Mouse (Mus musculus) neural tube, embryonic 11.5 days (tissue): ENCODE measurements around the gene Uqcrq. TPM values are rescaled to one million over a fixed set of nuclear protein-coding genes. Genes with fewer than 3 reads are reported as not detected.

ENCODE experiments used
- ATAC-seq: fragments of 200-750 bp; cut with Nextera tagmentation; 2 replicates; pipeline ENCODE4 v1.8.0; 2017; ENCODE audit warnings: moderate number of reproducible peaks, mild to moderate bottlenecking, moderate TSS enrichment, moderate library complexity; ENCODE audit not compliant: insufficient read depth, low FRiP score, low TSS enrichment
- DNase-seq: peaks from one replicate; pipeline ENCODE4 v3.0.0-alpha.2; 2015; ENCODE audit warnings: low spot score
- H3K27ac ChIP-seq: fragments of 300-500 bp; sonication (generic); 2 replicates; pipeline ENCODE4 v1.5.1; 2014; ENCODE audit warnings: low read depth, mild to moderate bottlenecking, low read length
- H3K27me3 ChIP-seq: fragments of 300-500 bp; sonication (generic); 2 replicates; pipeline ENCODE4 v1.6.1; 2014; ENCODE audit warnings: mild to moderate bottlenecking, low read length, mixed read lengths; ENCODE audit not compliant: control insufficient read depth, insufficient read depth
- H3K36me3 ChIP-seq: fragments of 300-500 bp; sonication (generic); 2 replicates; pipeline ENCODE4 v1.6.1; 2014; ENCODE audit warnings: mild to moderate bottlenecking, low read length, moderate library complexity, mixed read lengths; ENCODE audit not compliant: control insufficient read depth, insufficient read depth
- H3K4me1 ChIP-seq: fragments of 300-500 bp; sonication (generic); 2 replicates; pipeline ENCODE4 v1.6.1; 2014; ENCODE audit warnings: low read length, mixed read lengths; ENCODE audit not compliant: control insufficient read depth, insufficient read depth
- H3K4me2 ChIP-seq: fragments of 300-500 bp; sonication (generic); 2 replicates; pipeline ENCODE4 v1.6.1; 2014; ENCODE audit warnings: low read depth, mild to moderate bottlenecking, moderate library complexity
- H3K4me3 ChIP-seq: fragments of 300-500 bp; sonication (generic); 2 replicates; pipeline ENCODE4 v1.5.1; 2014; ENCODE audit warnings: low read depth, low read length
- H3K9ac ChIP-seq: fragments of 300-500 bp; sonication (generic); 2 replicates; pipeline ENCODE4 v1.6.1; 2014; ENCODE audit warnings: mild to moderate bottlenecking, low read length
- H3K9me3 ChIP-seq: fragments of 300-500 bp; sonication (generic); 2 replicates; pipeline ENCODE4 v1.6.1; 2016; ENCODE audit warnings: low read length; ENCODE audit not compliant: control insufficient read depth
- WGBS: fragments of 180-500 bp; shearing (Covaris S2); extraction: QIAGEN DNeasy Blood & Tissue Kit; methylation state at CpG from one replicate; pipeline ENCODE4 v1.1.7; 2014; 5-methylcytosine and 5-hydroxymethylcytosine counted together
- polyA plus RNA-seq: library from polyadenylated mRNA; unstranded; fragments of >200 nt; fragmentation: Nextera tagmentation; extraction: Ambion mirVana; gene quantifications from 2 replicates; pipeline ENCODE4 v1.2.1, GENCODE M21; 2014

The Uqcrq gene
- polyA plus RNA-seq, 1 experiment from 2014 or later, result 559 TPM

DNA sequence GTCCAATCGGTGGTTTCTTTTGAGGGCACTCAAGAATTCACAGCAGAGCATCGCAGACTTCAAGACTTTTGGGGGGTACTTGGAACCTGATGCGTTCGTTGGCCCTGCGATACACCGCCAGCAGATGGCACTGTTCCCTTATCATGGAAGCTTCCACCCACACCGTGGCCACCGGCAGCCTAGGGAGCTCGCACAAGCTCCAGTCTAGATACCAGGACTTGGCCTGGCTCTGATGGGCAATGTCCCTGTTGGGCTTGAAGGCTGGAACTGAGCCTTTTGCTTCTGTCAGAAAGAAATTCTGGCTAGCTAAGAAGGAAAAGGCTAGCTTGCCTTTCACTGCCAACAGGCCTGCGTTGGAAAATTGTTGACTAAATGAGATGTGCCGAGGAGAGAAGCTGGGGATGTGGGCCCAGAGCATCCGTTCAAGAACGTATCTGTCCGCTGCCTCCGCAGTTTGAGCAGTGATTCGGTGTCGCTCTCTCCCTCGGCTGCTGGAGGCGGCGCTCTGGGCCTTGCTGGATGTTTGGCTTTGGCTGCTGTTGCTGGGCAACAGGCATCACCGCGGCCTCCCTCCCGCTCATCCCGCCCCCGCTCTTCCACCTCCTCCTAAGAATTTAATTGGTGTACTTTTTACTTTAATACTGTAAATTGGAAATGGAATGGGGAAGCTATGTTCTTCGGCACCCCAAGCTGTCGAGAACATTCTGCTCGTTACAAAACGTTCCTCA lies 39.5 kb upstream of the Uqcrq start, which contains the start of gene Gm9837:
Gene Gm9837 (minus strand): TSS at position 512 of the 728 bp plus-strand sequence.
- Histone ChIP-seq H3K27ac (no peak within 1 kb of the TSS), H3K27me3 (peaks cover 25% of the 10 kb centered on the region)

DNA sequence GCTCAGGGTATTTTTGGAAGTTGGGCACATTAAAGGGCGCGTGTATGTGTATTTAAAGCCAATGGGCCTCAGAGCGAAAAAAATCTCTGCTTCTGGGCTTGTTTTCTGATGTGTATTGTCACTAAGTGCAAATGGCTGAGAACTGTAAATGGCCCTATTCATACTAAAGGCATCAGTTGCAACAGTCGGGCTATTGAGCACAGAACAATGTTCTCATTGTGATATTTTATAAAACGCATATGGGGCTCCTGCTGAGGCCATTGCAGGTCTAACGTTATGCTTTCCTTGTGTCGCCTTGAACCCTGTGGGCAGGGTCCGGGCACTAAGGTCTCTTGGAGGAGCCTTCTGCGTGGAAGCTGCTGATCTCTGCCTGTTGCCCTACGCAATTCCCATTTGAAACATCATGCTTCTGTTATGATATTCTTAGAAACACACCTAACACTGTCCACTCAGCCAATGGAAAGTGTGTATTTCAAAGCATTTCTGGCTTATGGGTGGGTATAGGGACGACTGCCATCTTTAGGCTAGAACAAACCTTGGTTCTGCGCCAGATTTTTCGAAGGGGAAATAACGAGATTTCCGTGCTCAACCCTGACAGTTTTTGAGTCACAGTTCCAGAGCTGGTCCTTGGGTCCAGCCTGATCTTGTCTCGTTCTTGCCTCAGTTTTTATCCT lies 38.8 kb upstream of the Uqcrq start:
- H3K9me3 ChIP-seq, result no peaks in the 10 kb centered on the region; the same call in 1 of the 2 replicates
- no peaks in the 10 kb centered on the region for H3K36me3 ChIP-seq
- H3K27ac ChIP-seq, result no peak overlapping the region
- 0 out of 2 replicates have a peak, but pooled peaks have one; percentile 10 for ATAC-seq
- WGBS, result 39% methylated on average over 16 of the region's 16 CpGs
- no peak overlapping the region for H3K9ac ChIP-seq
- H3K27me3 ChIP-seq, result peaks cover 31% of the 10 kb centered on the region
- DNase-seq, result no peak
- peaks cover 13% of the 10 kb centered on the region for H3K4me1 ChIP-seq
- H3K4me3 ChIP-seq, result no peak overlapping the region
- peak overlapping the region; percentile 36; the same call in 1 of the 2 replicates for H3K4me2 ChIP-seq

More for the DNA sequence above, 39.5 kb upstream of the Uqcrq start, which contains the start of gene Gm9837:
- ATAC-seq (peak; percentile 71; the same call in 1 of the 2 replicates), DNase-seq (peak; percentile 91)
- H3K4me1 ChIP-seq, result peaks cover 13% of the 10 kb centered on the region
- peak within 1 kb of the TSS; percentile 36 for H3K4me2 ChIP-seq
- H3K9me3 ChIP-seq, result no peaks in the 10 kb centered on the region
- H3K36me3 ChIP-seq, result no peaks in the 10 kb centered on the region
- peak within 1 kb of the TSS; percentile 5; the same call in 1 of the 2 replicates for H3K9ac ChIP-seq
- 0 out of 2 replicates have a peak within 1 kb of the TSS, but pooled peaks have one; percentile 10 for H3K4me3 ChIP-seq
- WGBS, result 2% methylated on average over 29 of the region's 29 CpGs

DNA sequence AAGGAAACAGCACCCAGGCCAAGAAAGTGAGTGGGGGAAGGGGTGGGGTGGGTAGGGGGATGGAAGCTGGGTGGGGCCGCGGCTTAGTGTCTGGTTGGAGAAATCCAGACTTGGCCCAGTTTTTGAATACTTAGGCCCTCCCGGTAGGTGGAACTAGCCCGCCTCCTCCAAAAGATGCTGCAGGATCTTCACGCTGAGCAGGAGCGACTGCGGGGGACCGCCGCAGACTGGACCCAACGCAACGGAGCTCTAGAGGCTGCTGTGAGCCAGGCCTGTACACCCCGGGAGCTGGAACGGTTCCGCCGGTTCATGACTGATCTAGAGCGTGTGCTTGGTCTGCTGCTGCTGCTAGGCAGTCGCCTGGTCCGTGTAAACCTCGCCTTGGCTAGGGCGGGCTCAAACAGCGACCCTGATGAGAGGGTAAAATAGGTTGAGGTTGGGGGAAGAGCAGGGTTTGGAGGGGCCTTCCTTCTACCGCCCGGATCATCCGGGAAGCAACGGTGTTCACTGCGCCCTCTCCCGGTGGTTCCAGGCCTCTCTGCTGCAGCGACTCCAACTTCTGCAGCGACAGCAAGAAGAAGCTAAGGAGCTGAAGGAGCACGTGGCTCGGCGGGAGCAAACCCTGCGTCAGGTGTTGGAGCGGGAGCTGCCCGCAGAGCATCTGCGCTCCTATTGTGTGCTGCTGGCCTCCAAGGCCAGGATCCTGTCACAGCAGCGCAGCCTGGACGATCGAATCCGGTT lies 35.8 kb upstream of the Uqcrq start:
- 4% methylated on average over 40 of the region's 40 CpGs for WGBS
- Histone ChIP-seq H3K27ac (no peak overlapping the region), H3K4me2 (peak overlapping the region; percentile 44)

DNA sequence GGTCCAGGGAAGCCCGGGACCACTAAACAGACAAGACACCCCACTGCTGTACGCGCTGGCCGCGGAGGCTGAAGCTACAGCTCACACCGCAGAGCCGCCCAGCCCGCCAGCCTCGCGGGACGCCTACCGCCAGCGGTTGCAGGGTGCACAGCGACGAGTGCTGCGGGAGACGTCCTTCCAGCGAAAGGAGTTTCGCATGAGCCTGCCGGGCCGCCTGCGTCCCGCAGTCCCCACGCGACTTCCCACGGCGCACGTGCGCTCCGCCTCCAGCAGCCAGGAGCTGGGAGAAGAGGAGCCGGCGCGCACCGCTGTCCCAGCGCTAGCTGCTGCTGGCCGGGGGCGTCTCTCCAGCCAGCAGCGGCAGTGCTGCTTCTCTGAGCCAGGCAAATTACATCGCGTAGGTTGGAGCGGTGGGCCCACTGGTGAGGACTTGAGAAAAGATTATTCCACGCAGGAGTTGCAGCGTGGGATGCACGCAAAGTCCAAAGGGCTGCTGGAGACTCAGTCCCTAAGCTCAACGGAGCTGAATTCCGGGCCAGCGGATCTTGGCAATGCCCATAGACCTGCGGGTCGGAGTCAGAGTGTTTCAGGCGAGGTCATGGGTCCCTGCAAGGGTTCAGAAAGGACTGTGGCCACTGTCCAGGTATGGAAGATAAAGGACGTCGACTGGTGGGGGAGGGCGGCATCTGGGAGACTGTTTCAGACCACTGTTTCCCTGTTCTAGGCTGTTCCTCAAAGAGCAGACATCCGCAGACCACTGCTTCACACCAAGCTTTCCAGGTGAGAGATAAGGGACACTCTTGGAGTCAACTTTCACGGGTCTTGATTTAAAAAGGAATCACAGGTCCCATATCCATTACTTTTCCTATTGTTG lies 33.2 kb upstream of the Uqcrq start:
- Histone ChIP-seq H3K4me2 (peak overlapping the region; percentile 54), H3K9me3 (no peaks in the 10 kb centered on the region; the same call in 1 of the 2 replicates), H3K4me1 (peaks cover 5% of the 10 kb centered on the region), H3K27ac (no peak overlapping the region), H3K36me3 (no peaks in the 10 kb centered on the region), H3K27me3 (peaks cover 52% of the 10 kb centered on the region), H3K9ac (0 out of 2 replicates have a peak overlapping the region, but pooled peaks have one; percentile 3), H3K4me3 (peak overlapping the region; percentile 34)
- DNase-seq (peak; percentile 53), ATAC-seq (no peak)
- 7% methylated on average over 55 of the region's 55 CpGs for WGBS

More for the DNA sequence above, 35.8 kb upstream of the Uqcrq start:
- Histone ChIP-seq H3K4me1 (peaks cover 13% of the 10 kb centered on the region), H3K9me3 (no peaks in the 10 kb centered on the region; the same call in 1 of the 2 replicates), H3K9ac (peak overlapping the region; percentile 47), H3K4me3 (peak overlapping the region; percentile 26), H3K27me3 (peaks cover 54% of the 10 kb centered on the region), H3K36me3 (no peaks in the 10 kb centered on the region)
- ATAC-seq, result no peak
- DNase-seq, result peak; percentile 85

DNA sequence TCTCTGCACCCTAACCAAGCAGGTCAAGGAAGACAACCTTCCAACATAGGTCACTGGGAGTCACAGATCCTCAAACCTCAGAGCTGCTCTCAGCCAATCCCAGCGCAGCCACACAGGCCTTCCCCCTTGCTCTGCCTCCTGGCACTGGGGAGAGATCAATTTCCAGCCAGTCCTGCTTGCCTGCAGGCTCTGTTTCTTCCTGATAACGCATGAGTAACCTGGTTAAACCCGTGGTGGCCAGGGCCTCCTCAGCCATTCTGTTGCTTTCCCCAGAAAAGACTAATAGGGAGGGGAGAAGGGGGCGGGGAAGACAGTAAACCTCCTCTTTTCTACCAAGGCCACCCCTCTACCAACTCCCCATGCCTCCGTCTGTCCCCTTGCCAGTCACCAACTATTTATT lies 31.1 kb upstream of the Uqcrq start:
- H3K36me3 ChIP-seq, result no peaks in the 10 kb centered on the region
- H3K4me3 ChIP-seq, result no peak overlapping the region
- DNase-seq, result no peak
- H3K4me1 ChIP-seq, result peaks cover 2% of the 10 kb centered on the region; the same call in 1 of the 2 replicates
- H3K4me2 ChIP-seq, result no peak overlapping the region
- 22% methylated on average over 5 of the region's 5 CpGs for WGBS
- no peak for ATAC-seq
- no peak overlapping the region for H3K27ac ChIP-seq
- no peaks in the 10 kb centered on the region; the same call in 1 of the 2 replicates for H3K9me3 ChIP-seq
- peaks cover 64% of the 10 kb centered on the region for H3K27me3 ChIP-seq
- no peak overlapping the region for H3K9ac ChIP-seq

DNA sequence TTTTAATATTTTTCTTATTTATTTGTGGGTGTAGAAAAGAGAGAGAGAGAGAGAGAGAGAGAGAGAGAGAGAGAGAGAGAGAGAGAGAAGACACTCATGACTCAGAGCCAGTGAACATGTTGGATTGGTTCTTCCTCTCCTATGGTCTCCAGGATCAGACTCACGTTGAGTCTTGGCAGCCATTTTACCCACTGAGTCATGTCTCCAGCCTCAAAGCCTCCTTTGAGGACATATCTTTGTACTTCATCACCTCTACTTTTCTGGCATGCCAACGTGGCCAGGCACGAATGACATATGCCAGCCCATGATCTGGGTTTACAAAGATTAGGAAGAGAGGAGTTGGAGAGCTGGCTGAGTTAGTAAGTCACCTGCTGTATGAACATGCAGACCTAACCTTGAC lies 29.6 kb upstream of the Uqcrq start:
- DNase-seq (no peak), ATAC-seq (no peak)
- Histone ChIP-seq H3K4me3 (no peak overlapping the region), H3K9ac (no peak overlapping the region), H3K27ac (no peak overlapping the region), H3K27me3 (peaks cover 55% of the 10 kb centered on the region), H3K9me3 (no peaks in the 10 kb centered on the region; the same call in 1 of the 2 replicates), H3K36me3 (no peaks in the 10 kb centered on the region), H3K4me1 (no peaks in the 10 kb centered on the region), H3K4me2 (no peak overlapping the region)
- 86% methylated on average over 3 of the region's 3 CpGs for WGBS

DNA sequence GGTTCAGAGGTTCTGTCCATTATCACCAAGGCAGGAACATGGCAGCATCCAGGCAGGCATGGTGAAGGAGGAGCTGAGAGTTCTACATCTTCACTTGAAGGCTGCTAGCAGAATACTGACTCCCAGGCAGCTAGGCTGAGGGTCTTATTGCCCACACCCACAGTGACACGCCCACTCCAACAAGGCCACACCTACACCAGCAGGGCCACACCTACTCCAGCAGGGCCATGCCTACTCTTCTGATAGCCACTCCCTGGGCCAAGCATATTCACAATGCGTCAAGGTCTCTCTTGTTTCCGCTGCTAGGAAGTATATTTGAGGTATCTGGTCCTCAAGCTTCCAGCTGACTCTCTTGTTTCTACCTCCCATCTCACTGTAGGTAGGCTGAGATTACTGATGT lies 28.4 kb upstream of the Uqcrq start:
- no peaks in the 10 kb centered on the region for H3K36me3 ChIP-seq
- H3K9me3 ChIP-seq, result no peaks in the 10 kb centered on the region
- H3K4me2 ChIP-seq, result no peak overlapping the region
- 71% methylated on average over 3 of the region's 3 CpGs for WGBS
- no peaks in the 10 kb centered on the region for H3K4me1 ChIP-seq
- ATAC-seq, result no peak
- H3K27ac ChIP-seq, result no peak overlapping the region
- no peak overlapping the region for H3K9ac ChIP-seq
- H3K27me3 ChIP-seq, result peaks cover 45% of the 10 kb centered on the region
- DNase-seq, result no peak
- H3K4me3 ChIP-seq, result no peak overlapping the region
